11 mouse cellular contexts compared by ENCODE assay signal in the genomic region with DNA sequence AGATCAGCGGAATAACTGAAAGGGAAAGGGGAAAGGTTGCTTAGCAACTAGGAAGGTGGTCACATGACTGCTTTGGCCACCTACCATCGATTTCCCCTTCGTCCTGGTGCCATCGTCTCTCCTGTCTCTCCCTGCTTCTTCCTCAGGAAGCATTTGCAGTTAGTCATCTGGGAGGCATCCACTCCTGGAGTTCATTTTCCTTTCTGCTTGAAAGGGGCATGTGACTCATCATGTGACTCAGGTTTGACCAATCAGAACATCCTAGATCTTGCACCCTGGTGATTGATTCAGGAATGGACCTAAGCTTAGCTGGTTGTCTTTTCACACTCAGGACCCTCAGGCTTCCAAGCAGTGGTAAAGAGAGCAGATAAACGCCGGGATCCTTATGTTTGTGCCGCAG.
"Had no signal": no experiment of that assay in that cellular context is flagged by ENCODE, and none has a peak within 500 bp of the region (broad histone marks: within the 10 kb centered on the region; RNA-seq: fewer than 3 reads in every experiment).

No protein-coding gene starts in this region.

- H3K27ac ChIP-seq: layer of hippocampus, adult 2 months; limb, embryonic 13.5 days; liver, embryonic 14.5 days; midbrain, embryonic 12.5 days had no signal

- H3K27me3 ChIP-seq: midbrain, embryonic 12.5 days had no signal

- H3K4me3 ChIP-seq: layer of hippocampus, adult 2 months; limb, embryonic 13.5 days; midbrain, embryonic 12.5 days had no signal

- ATAC-seq: midbrain, embryonic 16.5 days had no signal

- H3K9me3 ChIP-seq: limb, embryonic 13.5 days; midbrain, embryonic 12.5 days had no signal

- H3K4me2 ChIP-seq: limb, embryonic 13.5 days; midbrain, embryonic 12.5 days had no signal

- H3K9ac ChIP-seq: limb, embryonic 13.5 days; liver, embryonic 14.5 days; midbrain, embryonic 12.5 days had no signal

- H3K36me3 ChIP-seq: limb, embryonic 13.5 days; midbrain, embryonic 12.5 days had no signal

- DNase-seq: kidney, postnatal 10 days; kidney, postnatal 4 days; lung, adult 18-20 months; right cerebral cortex, postnatal 25 days; thymus, adult 18-20 months; thymus, postnatal 14 days had no signal

- H3K4me1 ChIP-seq: midbrain, embryonic 12.5 days had no signal
